8 mouse cellular contexts compared by ENCODE assay signal in genomic region chr4:32343256-32344165, GRCm38 (mm10).
DNase-seq lines count a peak whose midpoint lies in the region; ATAC-seq and TF ChIP-seq lines count a peak whose summit lies in the region.

No protein-coding gene starts in this region.

- no peak; the same call in 1 of the 2 replicates for ATAC-seq in kidney, embryonic 16.5 days (ENCODE audit: low FRiP score, low TSS enrichment)
- ATAC-seq in lung, postnatal 0 days = peak; percentile 86

- H3K4me2 ChIP-seq in kidney, embryonic 16.5 days (replicated peaks; ENCODE audit: low read depth, low read length) = no peak overlapping the region
- H3K4me2 ChIP-seq in lung, postnatal 0 days (replicated peaks; ENCODE audit: low read depth, low read length) = no peak overlapping the region

- intact Hi-C loops in gastrocnemius, postnatal 14 days (cut with DNase I; ENCODE audit: low total_unique reads) = no loop called here

- no peak for DNase-seq in kidney, postnatal 36 days
- DNase-seq in lung, postnatal 0 days (ENCODE audit: low spot score) = peak; percentile 54
- DNase-seq in spleen, adult 2 months (ENCODE audit: low read depth in 1 of 2, low spot score in 2 of 2) = peak; percentile 60 to 67
- no peak for DNase-seq in gastrocnemius, adult 8-10 months (ENCODE audit: low spot score in 2 of 2)
- no peak for DNase-seq in gastrocnemius, postnatal 14 days
- DNase-seq in gastrocnemius, postnatal 10 days = no peak

- WGBS in kidney, embryonic 16.5 days = 52% methylated on average over 14 of the region's 14 CpGs
- WGBS in lung, postnatal 0 days = 45% methylated on average over 14 of the region's 14 CpGs
- WGBS in spleen, adult 2 months = 16% methylated on average over 14 of the region's 14 CpGs

- no peaks in the 10 kb centered on the region for H3K27me3 ChIP-seq in kidney, embryonic 16.5 days (ENCODE audit: insufficient read depth, low read length)
- no peaks in the 10 kb centered on the region for H3K27me3 ChIP-seq in lung, postnatal 0 days (replicated peaks; ENCODE audit: insufficient read depth, low read length)
- no peaks in the 10 kb centered on the region for H3K27me3 ChIP-seq in spleen, adult 2 months (ENCODE audit: control insufficient read depth, insufficient read depth, low read length)

- H3K9me3 ChIP-seq in kidney, embryonic 16.5 days (ENCODE audit: low read length) = no peaks in the 10 kb centered on the region
- no peaks in the 10 kb centered on the region for H3K9me3 ChIP-seq in lung, postnatal 0 days (ENCODE audit: low read length)

- H3K9ac ChIP-seq in kidney, embryonic 16.5 days (replicated peaks; ENCODE audit: low read length) = 0 out of 2 replicates have a peak overlapping the region, but pooled peaks have one; percentile 1
- H3K9ac ChIP-seq in lung, postnatal 0 days (replicated peaks; ENCODE audit: low read depth) = no peak overlapping the region

- peak; percentile 72 for TF ChIP-seq EP300 in lung, postnatal 0 days (IDR thresholded peaks at IDR 0.05)

- TF ChIP-seq POLR2A in spleen, adult 2 months (IDR thresholded peaks at IDR 0.05; ENCODE audit: low read depth, low read length) = no peak

- H3K36me3 ChIP-seq in kidney, embryonic 16.5 days (ENCODE audit: insufficient read depth, low read length) = no peaks in the 10 kb centered on the region
- H3K36me3 ChIP-seq in lung, postnatal 0 days (ENCODE audit: insufficient read depth, low read length) = no peaks in the 10 kb centered on the region
- no peaks in the 10 kb centered on the region; the same call in 1 of the 2 replicates for H3K36me3 ChIP-seq in spleen, adult 2 months (ENCODE audit: control insufficient read depth, insufficient read depth, low read length)

- no peak for TF ChIP-seq CTCF in lung, postnatal 0 days (IDR thresholded peaks at IDR 0.05)
- TF ChIP-seq CTCF in spleen, adult 2 months (IDR thresholded peaks at IDR 0.05; ENCODE audit: extremely low read depth, insufficient read depth, insufficient read length, insufficient replicate concordance) = no peak

- no peak overlapping the region for H3K4me3 ChIP-seq in kidney, embryonic 16.5 days (ENCODE audit: low read length)
- no peak overlapping the region for H3K4me3 ChIP-seq in brown adipose tissue, adult 24 weeks (ENCODE audit: insufficient read depth, low read depth, low read length)
- H3K4me3 ChIP-seq in lung, postnatal 0 days (ENCODE audit: low read depth, low read length) = no peak overlapping the region
- H3K4me3 ChIP-seq in spleen, adult 2 months (ENCODE audit: extremely low read depth, insufficient read depth, insufficient read length) = no peak overlapping the region

- H3K4me1 ChIP-seq in kidney, embryonic 16.5 days (ENCODE audit: insufficient read depth, low read length) = peaks cover 9% of the 10 kb centered on the region; the same call in 1 of the 2 replicates
- peaks cover 5% of the 10 kb centered on the region; the same call in 1 of the 2 replicates for H3K4me1 ChIP-seq in brown adipose tissue, adult 24 weeks (ENCODE audit: control insufficient read depth, insufficient read depth, insufficient read length, low read length)
- peaks cover 4% of the 10 kb centered on the region; the same call in 1 of the 2 replicates for H3K4me1 ChIP-seq in lung, postnatal 0 days (ENCODE audit: insufficient read depth, low read depth, low read length)
- peaks cover 11% of the 10 kb centered on the region for H3K4me1 ChIP-seq in spleen, adult 2 months (ENCODE audit: control insufficient read depth, insufficient read depth, insufficient read length)

- H3K27ac ChIP-seq in kidney, embryonic 16.5 days (ENCODE audit: low read length) = no peak overlapping the region
- H3K27ac ChIP-seq in brown adipose tissue, adult 24 weeks (replicated peaks; ENCODE audit: low read depth, low read length) = peak overlapping the region; percentile 41
- H3K27ac ChIP-seq in lung, postnatal 0 days (ENCODE audit: low read length) = peak overlapping the region; percentile 74
- peak overlapping the region; percentile 90 for H3K27ac ChIP-seq in spleen, adult 2 months (ENCODE audit: insufficient read depth, low read length)

Comparison
In these comparisons a context has a peak if more than half of its experiments do, and no peak if none do; other contexts are left out.
1. DNase-seq: peak in lung, postnatal 0 days (single experiment) and spleen, adult 2 months (2 of 2); none in kidney, postnatal 36 days (0 of 2), gastrocnemius, adult 8-10 months (0 of 2), gastrocnemius, postnatal 14 days (single experiment) and gastrocnemius, postnatal 10 days (single experiment).